Mouse (Mus musculus) testis, adult 2 months (tissue): Measurements from ENCODE around the gene Pitx1. TPM values are rescaled to one million over a fixed set of nuclear protein-coding genes. Genes with fewer than 3 reads are reported as not detected.

Experiments
- H3K27ac ChIP-seq: fragments of 200-500 bp; 2 replicates; pipeline ENCODE4 v1.5.1; 2012; ENCODE audit warnings: low read depth, low read length; ENCODE audit not compliant: control insufficient read depth, insufficient read depth
- H3K27me3 ChIP-seq: fragments of 200-500 bp; 2 replicates; pipeline ENCODE4 v1.6.1; 2012; ENCODE audit warnings: mild to moderate bottlenecking, low read length, moderate library complexity; ENCODE audit not compliant: control insufficient read depth, insufficient read depth
- H3K36me3 ChIP-seq: fragments of 200-500 bp; 2 replicates; pipeline ENCODE4 v1.6.1; 2012; ENCODE audit warnings: mild to moderate bottlenecking, low read length; ENCODE audit not compliant: control insufficient read depth, insufficient read depth
- H3K4me1 ChIP-seq: fragments of 200-500 bp; 2 replicates; pipeline ENCODE4 v1.6.1; 2012; ENCODE audit warnings: low read length; ENCODE audit not compliant: control insufficient read depth, insufficient read depth
- H3K4me3 ChIP-seq: fragments of 200-500 bp; 2 replicates; pipeline ENCODE4 v1.5.1; 2012; ENCODE audit warnings: low read depth, mild to moderate bottlenecking, low read length, moderate library complexity, mixed read lengths; ENCODE audit not compliant: control insufficient read depth
- CTCF ChIP-seq: fragments of 200-500 bp; IDR thresholded peaks from 2 replicates; pipeline ENCODE4 v1.5.1; 2012; ENCODE audit warnings: low read depth, mild to moderate bottlenecking, inconsistent platforms, low read length, moderate library complexity; ENCODE audit not compliant: control insufficient read depth, insufficient read depth, insufficient replicate concordance
- POLR2A ChIP-seq: fragments of 200-500 bp; IDR thresholded peaks from 2 replicates; pipeline ENCODE4 v1.6.1; 2012; ENCODE audit warnings: low read depth, mild to moderate bottlenecking, inconsistent platforms, low read length, moderate library complexity; ENCODE audit not compliant: control insufficient read depth
- polyA plus RNA-seq: library from polyadenylated mRNA; depleted of rRNA; stranded (reverse); fragments of >200 nt; gene quantifications from 2 replicates; pipeline ENCODE4 v1.2.3, GENCODE M21; 2012; rRNA removed

The Pitx1 gene
- polyA plus RNA-seq, 1 experiment: 0.04 TPM

- Histone ChIP-seq H3K36me3 (no peaks in the 10 kb centered on the region), H3K4me3 (no peak overlapping the region), H3K27ac (no peak overlapping the region), H3K27me3 (no peaks in the 10 kb centered on the region), H3K4me1 (no peaks in the 10 kb centered on the region)
- no peak for TF ChIP-seq CTCF
- no peak for TF ChIP-seq POLR2A
These were observed 26.3 kb downstream of the Pitx1 start for GRCm38 (mm10) chr13:55809707-55810106.

- Histone ChIP-seq H3K36me3 (no peaks in the 10 kb centered on the region), H3K4me3 (no peak overlapping the region), H3K27ac (no peak overlapping the region), H3K27me3 (no peaks in the 10 kb centered on the region), H3K4me1 (no peaks in the 10 kb centered on the region)
- no peak for TF ChIP-seq POLR2A
- peak; percentile 9; the same call in 1 of the 2 replicates for TF ChIP-seq CTCF
These were observed 26.9 kb downstream of the Pitx1 start for GRCm38 (mm10) chr13:55809041-55809623.

- H3K4me1 ChIP-seq: no peaks in the 10 kb centered on the region
- H3K27me3 ChIP-seq: no peaks in the 10 kb centered on the region
- H3K27ac ChIP-seq: no peak overlapping the region
- H3K36me3 ChIP-seq: no peaks in the 10 kb centered on the region
- no peak overlapping the region for H3K4me3 ChIP-seq
- TF ChIP-seq POLR2A: no peak
- TF ChIP-seq CTCF: no peak
These were observed 32.0 kb downstream of the Pitx1 start for GRCm38 (mm10) chr13:55803973-55804372.

- no peaks in the 10 kb centered on the region for H3K36me3 ChIP-seq
These were observed 34.7 kb downstream of the Pitx1 start for GRCm38 (mm10) chr13:55801246-55801645.

GRCm38 (mm10) chr13:55786120-55786519 lies 49.9 kb downstream of the Pitx1 start:
- H3K27ac ChIP-seq: no peak overlapping the region
- H3K4me3 ChIP-seq: peak overlapping the region; percentile 75
- no peaks in the 10 kb centered on the region for H3K27me3 ChIP-seq
- no peaks in the 10 kb centered on the region for H3K36me3 ChIP-seq
- no peaks in the 10 kb centered on the region; the same call in 1 of the 2 replicates for H3K4me1 ChIP-seq
- TF ChIP-seq CTCF: no peak

More at GRCm38 (mm10) chr13:55801246-55801645, 34.7 kb downstream of the Pitx1 start:
- Histone ChIP-seq H3K4me3 (no peak overlapping the region), H3K27ac (no peak overlapping the region), H3K27me3 (no peaks in the 10 kb centered on the region), H3K4me1 (no peaks in the 10 kb centered on the region)
- TF ChIP-seq CTCF: no peak
- no peak for TF ChIP-seq POLR2A

- no peaks in the 10 kb centered on the region for H3K36me3 ChIP-seq
- peak within 1 kb of the TSS; percentile 81 for H3K4me3 ChIP-seq
- H3K27ac ChIP-seq: no peak within 1 kb of the TSS
- TF ChIP-seq CTCF: no peak
- no peak for TF ChIP-seq POLR2A
- no peaks in the 10 kb centered on the region for H3K27me3 ChIP-seq
- no peaks in the 10 kb centered on the region; the same call in 1 of the 2 replicates for H3K4me1 ChIP-seq
These were observed 51.7 kb downstream of the Pitx1 start, which contains the start of gene Catsper3 for GRCm38 (mm10) chr13:55784268-55784667. TSS of gene Catsper3 (plus strand) at chr13:55784568.

GRCm38 (mm10) chr13:55775056-55775455 lies 60.9 kb downstream of the Pitx1 start:
- H3K4me1 ChIP-seq: peaks cover 6% of the 10 kb centered on the region
- no peaks in the 10 kb centered on the region for H3K27me3 ChIP-seq
- no peaks in the 10 kb centered on the region for H3K36me3 ChIP-seq
- TF ChIP-seq POLR2A (no peak), CTCF (no peak)
- H3K27ac ChIP-seq: no peak overlapping the region
- no peak overlapping the region for H3K4me3 ChIP-seq

Other genes starting within 250 kb of the Pitx1 start
- gene B4galt7, start 236.3 kb downstream of the Pitx1 start, polyA plus RNA-seq: 13.0 and 15.6 TPM in 2 replicates
- 24.8 and 26.8 TPM in 2 replicates for gene Caml, start 213.2 kb downstream of the Pitx1 start, polyA plus RNA-seq
- gene Ddx46, start 201.2 kb downstream of the Pitx1 start, polyA plus RNA-seq: 25.3 and 27.7 TPM in 2 replicates
- gene B230219D22Rik, start 143.1 kb downstream of the Pitx1 start, polyA plus RNA-seq: 6.1 and 7.6 TPM in 2 replicates
- 7.8 and 8.1 TPM in 2 replicates for gene Txndc15, start 121.5 kb downstream of the Pitx1 start, polyA plus RNA-seq
- 4.8 and 6.3 TPM in 2 replicates for gene Pcbd2, start 108.8 kb downstream of the Pitx1 start, polyA plus RNA-seq
- 85.0 and 111 TPM in 2 replicates for gene Catsper3, start 51.6 kb downstream of the Pitx1 start, polyA plus RNA-seq